Mouse (Mus musculus) frontal cortex, adult (tissue): Measurements from ENCODE around the gene Crnn.

Experiments used
- ATAC-seq: cut with Nextera tagmentation; 2 replicates; pipeline ENCODE4 v1.9.2; 2017; ENCODE audit warnings: mild to moderate bottlenecking, moderate library complexity, mixed read lengths; ENCODE audit not compliant: low TSS enrichment

Gene Crnn

GRCm38 (mm10) chr3:93144510-93145051, at the start of gene Crnn:
TSS of gene Crnn (plus strand) at chr3:93144787.
- no peak for ATAC-seq

GRCm38 (mm10) chr3:93096447-93096846, 48.1 kb upstream of the Crnn start:
- ATAC-seq, result no peak

GRCm38 (mm10) chr3:93111668-93112067, 32.9 kb upstream of the Crnn start:
- no peak; the same call in 1 of the 2 replicates for ATAC-seq

- peak; percentile 67; the same call in 1 of the 2 replicates for ATAC-seq
These were observed 30.1 kb upstream of the Crnn start for GRCm38 (mm10) chr3:93114481-93114880.

GRCm38 (mm10) chr3:93119101-93119500, 25.5 kb upstream of the Crnn start:
- no peak for ATAC-seq

- no peak for ATAC-seq
These were observed 16.5 kb upstream of the Crnn start for GRCm38 (mm10) chr3:93128052-93128451.

- no peak for ATAC-seq
These were observed 15.5 kb upstream of the Crnn start for GRCm38 (mm10) chr3:93129076-93129475.

- ATAC-seq, result peak; percentile 96
These were observed 14.1 kb upstream of the Crnn start for GRCm38 (mm10) chr3:93130460-93130859.

GRCm38 (mm10) chr3:93162502-93162901, 17.9 kb downstream of the Crnn start:
- ATAC-seq, result no peak

- no peak for ATAC-seq
These were observed 18.5 kb downstream of the Crnn start for GRCm38 (mm10) chr3:93162996-93163592.

GRCm38 (mm10) chr3:93180856-93181255, 36.3 kb downstream of the Crnn start:
- no peak for ATAC-seq

GRCm38 (mm10) chr3:93196978-93197377, 52.4 kb downstream of the Crnn start, which contains the start of gene Flg2:
TSS of gene Flg2 (plus strand) at chr3:93197278.
- no peak for ATAC-seq
